Mouse (Mus musculus): ENCODE measurements at regions not wholly inside any gene's neighbourhood (a gene's known extent, or its start where the extent isn't known, plus 50 kb on each side); places are given as distances from the start of the nearest gene placed in this dataset.

- DNase-seq (ENCODE audit: low spot score in 2 of 2): no peak
Observed at GRCm38 (mm10) chr8:65208791-65209190, 79.4 kb upstream of the BC030870 start.

- no peak for DNase-seq (ENCODE audit: low spot score in 2 of 2)
Observed at GRCm38 (mm10) chr8:65206202-65206601, 76.8 kb upstream of the BC030870 start.

GRCm38 (mm10) chr8:65194656-65195055, 65.3 kb upstream of the BC030870 start:
- DNase-seq (ENCODE audit: low spot score in 2 of 2): peak in 1 of 2 experiments; percentile 27

GRCm38 (mm10) chr8:65194231-65194630, 64.9 kb upstream of the BC030870 start:
- no peak for DNase-seq (ENCODE audit: low spot score in 2 of 2)

- DNase-seq (ENCODE audit: low spot score in 2 of 2): no peak
Observed at GRCm38 (mm10) chr8:65182346-65182745, 53.0 kb upstream of the BC030870 start.

- DNase-seq (ENCODE audit: low spot score in 2 of 2): no peak
Observed at GRCm38 (mm10) chr8:65180447-65180846, 51.1 kb upstream of the BC030870 start.

Measured in right cerebral cortex, postnatal 10 days (tissue).